Mouse (Mus musculus) testis, adult 2 months (tissue): ENCODE measurements at regions not wholly inside any gene's neighbourhood (a gene's known extent, or its start where the extent isn't known, plus 50 kb on each side); places are given as distances from the start of the nearest gene placed in this dataset.

Source experiments
- CTCF ChIP-seq: fragments of 200-500 bp; IDR thresholded peaks from 2 replicates; pipeline ENCODE4 v1.5.1; 2012; ENCODE audit warnings: low read depth, mild to moderate bottlenecking, inconsistent platforms, low read length, moderate library complexity; ENCODE audit not compliant: control insufficient read depth, insufficient read depth, insufficient replicate concordance
- POLR2A ChIP-seq: fragments of 200-500 bp; IDR thresholded peaks from 2 replicates; pipeline ENCODE4 v1.6.1; 2012; ENCODE audit warnings: low read depth, mild to moderate bottlenecking, inconsistent platforms, low read length, moderate library complexity; ENCODE audit not compliant: control insufficient read depth

DNA sequence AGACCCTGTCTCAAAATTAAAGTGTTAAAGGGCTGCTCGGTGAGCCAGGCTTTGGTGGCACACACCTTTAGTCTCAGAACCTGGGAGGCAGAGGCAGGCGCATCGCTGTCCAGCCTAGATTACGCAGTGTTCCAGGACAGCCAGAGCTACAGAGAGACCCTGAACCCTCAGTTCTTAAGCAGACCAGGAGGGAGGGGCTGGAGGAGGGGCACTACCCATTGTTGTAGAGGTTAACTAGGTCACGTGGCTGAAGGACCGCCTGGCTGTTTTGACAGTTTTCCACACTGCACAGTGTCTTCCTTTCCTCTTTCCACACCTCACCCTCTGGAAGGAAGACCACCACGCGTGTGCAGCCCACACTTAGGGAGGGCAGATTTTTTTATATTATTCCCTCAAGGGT is 94.2 kb downstream of the Sox9 start:
- no peak for TF ChIP-seq POLR2A
- TF ChIP-seq CTCF, result no peak
